Mouse (Mus musculus) liver, postnatal 0 days (tissue): ENCODE data around the gene Atl3.

Experiments
- CTCF ChIP-seq: sonication (generic); IDR thresholded peaks from 2 replicates; pipeline ENCODE4 v1.5.1; 2016; ENCODE audit warnings: antibody characterized with exemption, low read depth
- EP300 ChIP-seq: IDR thresholded peaks from 2 replicates; pipeline ENCODE4 v1.6.1; 2016; ENCODE audit warnings: antibody characterized with exemption, low read depth, mild to moderate bottlenecking

DNA sequence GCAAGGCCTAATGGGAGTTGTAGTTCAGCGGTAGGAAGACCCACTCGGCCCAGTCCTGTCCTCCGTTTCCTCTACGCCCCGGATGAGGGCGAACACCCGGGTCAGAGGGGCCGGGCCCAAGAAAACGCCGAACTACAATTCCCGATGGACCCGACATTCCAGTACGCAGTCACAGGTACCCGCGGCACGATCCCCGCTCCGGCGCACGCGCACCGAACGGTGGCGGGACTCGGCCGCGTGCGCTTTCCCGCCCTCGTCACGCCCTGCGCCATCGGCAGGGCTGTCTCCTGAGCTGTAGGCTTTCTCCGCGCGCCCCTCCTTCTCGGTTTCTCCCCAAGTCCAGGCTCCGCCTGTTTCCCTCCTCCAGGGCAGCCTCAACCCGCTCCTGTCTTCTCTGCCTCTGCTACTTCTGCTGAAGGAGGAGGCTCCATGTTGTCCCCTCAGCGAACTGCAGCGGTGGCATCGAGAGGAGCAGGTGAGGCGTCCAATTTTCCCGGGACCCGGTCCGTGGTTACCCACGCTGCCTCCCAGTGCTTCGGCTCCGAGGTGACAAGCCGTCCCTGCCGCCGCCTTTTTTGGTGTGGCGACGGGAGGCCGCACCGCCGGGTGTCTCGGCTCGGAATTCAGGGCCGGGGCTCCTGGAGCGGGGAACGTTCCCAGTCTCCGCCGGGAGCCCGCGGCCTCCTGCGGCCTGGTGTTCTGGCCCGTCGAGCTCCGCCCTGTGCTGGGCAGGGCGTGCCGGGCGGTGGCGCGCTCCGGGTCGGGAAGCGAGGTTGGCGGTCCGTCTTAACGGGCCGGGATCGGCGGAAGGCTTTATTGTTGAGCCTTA lies 561 bp downstream of the Atl3 start:
- TF ChIP-seq CTCF (peak; percentile 43), EP300 (no peak; the same call in 1 of the 2 replicates)
